Mouse (Mus musculus): ENCODE data around the gene Nrcam. TPM values are rescaled to one million over a fixed set of nuclear protein-coding genes. Genes with fewer than 3 reads are reported as not detected.

Nrcam gene
- total and polyA plus RNA-seq, 3 experiments: 0.05 to 0.33 (median 0.13) TPM

DNA sequence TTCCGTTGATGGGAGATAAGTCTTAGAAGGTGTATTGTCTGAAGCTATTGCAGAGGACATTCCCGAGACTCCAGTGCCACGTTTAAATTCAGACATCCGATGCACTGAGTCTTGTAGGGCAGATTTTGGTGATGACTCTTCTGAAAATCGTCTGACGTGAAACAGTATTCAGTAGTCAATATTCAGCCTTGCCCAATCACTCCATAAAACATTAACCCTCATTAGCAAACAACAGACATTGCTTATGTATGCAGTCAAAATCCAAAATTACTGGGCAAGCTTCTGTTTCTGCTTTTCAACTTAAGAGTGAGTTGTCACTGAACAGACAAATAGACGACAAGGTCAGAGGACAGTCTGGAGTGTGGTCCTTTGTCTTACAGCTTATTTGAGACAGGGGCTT is 57.7 kb downstream of the Nrcam start:
- no peak overlapping the region for H3K9ac ChIP-seq (ENCODE audit: insufficient read depth, low read depth)
- in situ Hi-C loops (cut with MboI; ENCODE audit: low pct_ligation_motif_present, low pct_unique_long_range_greater_than_20kb, low sequenced_read_pairs) (no loop called here), dilution Hi-C loops (cut with MboI; ENCODE audit: extremely low pct_ligation_motif_present, extremely low pct_unique_long_range_greater_than_20kb, low sequenced_read_pairs) (no loop called here)
- H3K36me3 ChIP-seq (replicated peaks in 1 of 2; ENCODE audit: control insufficient read depth in 1 of 2, insufficient read depth in 1 of 2, low read length in 1 of 2): no peaks in the 10 kb centered on the region
- no peaks in the 10 kb centered on the region for H3K4me1 ChIP-seq (ENCODE audit: control insufficient read depth in 1 of 2, insufficient read depth in 2 of 2)
- no peak for TF ChIP-seq BHLHE40 (IDR thresholded peaks at IDR 0.05; ENCODE audit: low read depth, low read length)
- TF ChIP-seq POLR2AphosphoS2 (IDR thresholded peaks at IDR 0.05; ENCODE audit: low read depth, low read length): no peak
- H3K27me3 ChIP-seq (replicated peaks): no peaks in the 10 kb centered on the region
- no peaks in the 10 kb centered on the region for H3K79me2 ChIP-seq (replicated peaks; ENCODE audit: control insufficient read depth, extremely low read depth, insufficient read depth, poor library complexity, severe bottlenecking)
- H3K27ac ChIP-seq (ENCODE audit: insufficient read depth, low read depth): no peak overlapping the region
- no peaks in the 10 kb centered on the region for H3K9me3 ChIP-seq (replicated peaks; ENCODE audit: low read length)
- no peak for DNase-seq (ENCODE audit: extremely low read depth)
- H3K4me2 ChIP-seq (ENCODE audit: insufficient read depth, low read depth, poor library complexity, severe bottlenecking): no peak overlapping the region
- H3K4me3 ChIP-seq (replicated peaks in 1 of 3; ENCODE audit: low read depth in 2 of 3, low read length in 2 of 3, poor library complexity in 1 of 3): no peak overlapping the region

DNA sequence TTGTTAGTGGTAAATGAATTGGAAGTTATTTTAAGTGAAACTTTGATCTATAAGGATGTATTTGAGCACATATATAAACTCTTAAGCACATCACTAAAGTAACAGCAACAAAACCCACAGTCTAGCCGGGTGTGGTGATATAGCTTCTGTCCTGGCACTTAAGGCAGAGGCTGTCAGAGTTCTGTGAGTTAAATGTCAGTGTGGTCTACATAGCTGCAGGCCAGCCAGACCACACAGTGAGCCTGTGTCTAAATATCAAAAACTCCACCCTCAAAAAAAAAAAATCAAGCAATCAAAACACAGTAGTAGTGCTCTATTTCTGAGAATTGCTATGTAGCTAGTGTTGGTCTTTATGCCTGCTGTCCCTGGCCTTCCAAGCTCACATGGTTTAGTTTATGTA is 59.5 kb downstream of the Nrcam start:
- Histone ChIP-seq H3K9ac (ENCODE audit: insufficient read depth, low read depth) (no peak overlapping the region), H3K4me3 (replicated peaks in 1 of 3; ENCODE audit: low read depth in 2 of 3, low read length in 2 of 3, poor library complexity in 1 of 3) (no peak overlapping the region), H3K79me2 (replicated peaks; ENCODE audit: control insufficient read depth, extremely low read depth, insufficient read depth, poor library complexity, severe bottlenecking) (no peaks in the 10 kb centered on the region), H3K9me3 (replicated peaks; ENCODE audit: low read length) (no peaks in the 10 kb centered on the region), H3K4me2 (ENCODE audit: insufficient read depth, low read depth, poor library complexity, severe bottlenecking) (no peak overlapping the region), H3K27ac (ENCODE audit: insufficient read depth, low read depth) (no peak overlapping the region), H3K4me1 (ENCODE audit: control insufficient read depth in 1 of 2, insufficient read depth in 2 of 2) (no peaks in the 10 kb centered on the region), H3K36me3 (replicated peaks in 1 of 2; ENCODE audit: control insufficient read depth in 1 of 2, insufficient read depth in 1 of 2, low read length in 1 of 2) (no peaks in the 10 kb centered on the region), H3K27me3 (replicated peaks) (no peaks in the 10 kb centered on the region)
- TF ChIP-seq GABPA (IDR thresholded peaks at IDR 0.05; ENCODE audit: insufficient replicate concordance, low read depth, low read length) (no peak), KAT2A (IDR thresholded peaks at IDR 0.05; ENCODE audit: insufficient replicate concordance, low read length) (no peak), USF1 (IDR thresholded peaks at IDR 0.05; ENCODE audit: low read depth, low read length) (no peak), SMC3 (IDR thresholded peaks at IDR 0.05; ENCODE audit: low read depth, low read length) (no peak), ZKSCAN1 (IDR thresholded peaks at IDR 0.05; ENCODE audit: borderline replicate concordance, low read depth, low read length) (no peak), ZC3H11A (IDR thresholded peaks at IDR 0.05; ENCODE audit: low read depth, low read length) (no peak), MAFK (IDR thresholded peaks at IDR 0.05; ENCODE audit: insufficient replicate concordance, low read length) (no peak), HCFC1 (IDR thresholded peaks at IDR 0.05; ENCODE audit: low read depth, low read length) (no peak)
- DNase-seq (ENCODE audit: extremely low read depth): no peak
- dilution Hi-C loops (cut with MboI; ENCODE audit: extremely low pct_ligation_motif_present, extremely low pct_unique_long_range_greater_than_20kb, low sequenced_read_pairs) (no loop called here), in situ Hi-C loops (cut with MboI; ENCODE audit: low pct_ligation_motif_present, low pct_unique_long_range_greater_than_20kb, low sequenced_read_pairs) (no loop called here)

DNA sequence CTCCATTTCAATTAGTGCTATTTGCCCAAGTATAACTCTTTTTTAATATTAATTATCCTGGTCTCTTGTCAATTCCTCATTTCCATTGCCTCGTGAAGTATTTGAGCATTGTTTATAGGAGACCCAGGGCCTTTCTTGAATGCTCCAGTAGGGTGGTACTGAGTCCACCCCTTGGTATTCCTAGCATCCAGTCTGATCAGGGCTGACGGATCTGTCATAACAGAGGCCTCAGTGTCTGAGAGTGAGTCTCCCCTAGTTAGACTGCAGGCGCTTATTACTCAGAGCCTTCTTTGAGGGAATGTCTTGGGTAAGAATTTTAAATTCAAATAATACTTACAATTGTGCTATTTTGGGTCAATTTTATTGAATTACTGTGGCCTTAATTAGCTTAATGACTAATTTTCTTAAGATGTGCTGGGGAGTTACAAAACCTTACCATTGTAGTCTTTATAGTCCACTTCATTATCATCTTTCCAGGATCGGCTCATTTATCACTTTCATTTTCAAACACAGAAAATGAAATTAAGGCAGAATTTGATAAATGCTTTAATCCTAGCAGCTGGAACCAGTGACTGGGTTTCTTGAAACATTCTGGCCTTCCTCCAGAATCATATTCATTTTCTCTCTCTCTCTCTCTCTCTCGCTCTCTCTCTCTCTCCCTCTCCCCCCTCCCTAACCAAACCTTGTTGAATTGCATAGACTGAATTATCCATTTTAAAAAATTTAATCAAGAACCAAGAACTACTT is 61.9 kb downstream of the Nrcam start:
- in situ Hi-C loops (cut with MboI; ENCODE audit: low pct_ligation_motif_present, low pct_unique_long_range_greater_than_20kb, low sequenced_read_pairs) (no loop called here), dilution Hi-C loops (cut with MboI; ENCODE audit: extremely low pct_ligation_motif_present, extremely low pct_unique_long_range_greater_than_20kb, low sequenced_read_pairs) (no loop called here)
- H3K27ac ChIP-seq (ENCODE audit: insufficient read depth, low read depth): no peak overlapping the region
- H3K9me3 ChIP-seq (replicated peaks; ENCODE audit: low read length): no peaks in the 10 kb centered on the region
- TF ChIP-seq MAFK (IDR thresholded peaks at IDR 0.05; ENCODE audit: insufficient replicate concordance, low read length): no peak
- TF ChIP-seq ZKSCAN1 (IDR thresholded peaks at IDR 0.05; ENCODE audit: borderline replicate concordance, low read depth, low read length): no peak
- no peak for TF ChIP-seq NRF1 (IDR thresholded peaks at IDR 0.05; ENCODE audit: low read depth, low read length)
- no peak for TF ChIP-seq ELF1 (IDR thresholded peaks at IDR 0.05; ENCODE audit: low read depth, low read length)
- TF ChIP-seq MEF2A (IDR thresholded peaks at IDR 0.05; ENCODE audit: borderline replicate concordance, low read depth, low read length): no peak
- TF ChIP-seq TCF12 (IDR thresholded peaks at IDR 0.05; ENCODE audit: low read depth, low read length): no peak
- TF ChIP-seq ETS1 (conservative IDR thresholded peaks at IDR 0.05; ENCODE audit: low read depth, low read length): no peak
- TF ChIP-seq MAX (IDR thresholded peaks at IDR 0.05; ENCODE audit: low read length): no peak
- TF ChIP-seq MAZ (IDR thresholded peaks at IDR 0.05; ENCODE audit: low read depth, low read length): no peak
- no peak for TF ChIP-seq JUND (conservative IDR thresholded peaks at IDR 0.05; ENCODE audit: low read depth, low read length)
- no peak for TF ChIP-seq BHLHE40 (IDR thresholded peaks at IDR 0.05; ENCODE audit: low read depth, low read length)
- TF ChIP-seq CTCF (conservative IDR thresholded peaks at IDR 0.05 in 1 of 2, IDR thresholded peaks at IDR 0.05 in 1 of 2; ENCODE audit: low read depth in 2 of 2, low read length in 2 of 2): no peak
- TF ChIP-seq CHD1 (IDR thresholded peaks at IDR 0.05; ENCODE audit: low read depth, low read length): no peak
- no peak for TF ChIP-seq ZC3H11A (IDR thresholded peaks at IDR 0.05; ENCODE audit: low read depth, low read length)
- TF ChIP-seq USF2 (conservative IDR thresholded peaks at IDR 0.05; ENCODE audit: low read depth, low read length): no peak
- H3K9ac ChIP-seq (ENCODE audit: insufficient read depth, low read depth): no peak overlapping the region; the same call in 1 of the 2 replicates
- no peaks in the 10 kb centered on the region for H3K36me3 ChIP-seq (replicated peaks in 1 of 2; ENCODE audit: control insufficient read depth in 1 of 2, insufficient read depth in 1 of 2, low read length in 1 of 2)
- no peak for DNase-seq (ENCODE audit: extremely low read depth)
- H3K79me2 ChIP-seq (replicated peaks; ENCODE audit: control insufficient read depth, extremely low read depth, insufficient read depth, poor library complexity, severe bottlenecking): no peaks in the 10 kb centered on the region
- H3K4me1 ChIP-seq (ENCODE audit: control insufficient read depth in 1 of 2, insufficient read depth in 2 of 2): no peaks in the 10 kb centered on the region
- H3K4me3 ChIP-seq (replicated peaks in 1 of 3; ENCODE audit: low read depth in 2 of 3, low read length in 2 of 3, poor library complexity in 1 of 3): no peak overlapping the region
- peak overlapping the region; percentile 71 for H3K4me2 ChIP-seq (ENCODE audit: insufficient read depth, low read depth, poor library complexity, severe bottlenecking)
- H3K27me3 ChIP-seq (replicated peaks): no peaks in the 10 kb centered on the region
